Mouse (Mus musculus): ENCODE measurements at regions not wholly inside any gene's neighbourhood (a gene's known extent, or its start where the extent isn't known, plus 50 kb on each side); places are given as distances from the start of the nearest gene placed in this dataset.

GRCm38 (mm10) chr8:87137412-87137811 is 252.4 kb upstream of the N4bp1 start:
- Histone ChIP-seq H3K79me2 (replicated peaks; ENCODE audit: control insufficient read depth, extremely low read depth, insufficient read depth, poor library complexity, severe bottlenecking) (no peaks in the 10 kb centered on the region), H3K27me3 (replicated peaks) (no peaks in the 10 kb centered on the region), H3K9me3 (replicated peaks; ENCODE audit: low read length) (peaks cover 5% of the 10 kb centered on the region), H3K36me3 (replicated peaks in 1 of 2; ENCODE audit: control insufficient read depth in 1 of 2, insufficient read depth in 1 of 2, low read length in 1 of 2) (no peaks in the 10 kb centered on the region), H3K9ac (ENCODE audit: insufficient read depth, low read depth) (no peak overlapping the region), H3K4me1 (ENCODE audit: control insufficient read depth in 1 of 2, insufficient read depth in 2 of 2) (peaks cover 5 to 30% of the 10 kb centered on the region in 2 experiments), H3K27ac (ENCODE audit: insufficient read depth, low read depth) (no peak overlapping the region), H3K4me2 (ENCODE audit: insufficient read depth, low read depth, poor library complexity, severe bottlenecking) (no peak overlapping the region), H3K4me3 (replicated peaks in 1 of 3; ENCODE audit: low read depth in 2 of 3, low read length in 2 of 3, poor library complexity in 1 of 3) (no peak overlapping the region)
- TF ChIP-seq ETS1 (conservative IDR thresholded peaks at IDR 0.05; ENCODE audit: low read depth, low read length) (peak; percentile 78), BHLHE40 (IDR thresholded peaks at IDR 0.05; ENCODE audit: low read depth, low read length) (peak; percentile 94), MXI1 (IDR thresholded peaks at IDR 0.05; ENCODE audit: low read depth, low read length) (no peak), KAT2A (IDR thresholded peaks at IDR 0.05; ENCODE audit: insufficient replicate concordance, low read length) (0 out of 2 replicates have a peak, but pooled peaks have one; percentile 17), IRF4 (IDR thresholded peaks at IDR 0.05; ENCODE audit: low read depth, low read length) (0 out of 2 replicates have a peak, but pooled peaks have one; percentile 34), MAFK (IDR thresholded peaks at IDR 0.05; ENCODE audit: insufficient replicate concordance, low read length) (0 out of 2 replicates have a peak, but pooled peaks have one; percentile 57), E2F4 (IDR thresholded peaks at IDR 0.05; ENCODE audit: insufficient replicate concordance, low read depth, low read length) (no peak), CHD1 (IDR thresholded peaks at IDR 0.05; ENCODE audit: low read depth, low read length) (no peak), ZC3H11A (IDR thresholded peaks at IDR 0.05; ENCODE audit: low read depth, low read length) (no peak), USF2 (conservative IDR thresholded peaks at IDR 0.05; ENCODE audit: low read depth, low read length) (no peak), MYC (IDR thresholded peaks at IDR 0.05; ENCODE audit: low read depth, low read length) (no peak), ZKSCAN1 (IDR thresholded peaks at IDR 0.05; ENCODE audit: borderline replicate concordance, low read depth, low read length) (no peak), JUND (conservative IDR thresholded peaks at IDR 0.05; ENCODE audit: low read depth, low read length) (peak; percentile 49; the same call in 1 of the 2 replicates), TCF12 (IDR thresholded peaks at IDR 0.05; ENCODE audit: low read depth, low read length) (peak; percentile 86), NRF1 (IDR thresholded peaks at IDR 0.05; ENCODE audit: low read depth, low read length) (no peak), MAX (IDR thresholded peaks at IDR 0.05; ENCODE audit: low read length) (no peak), RAD21 (IDR thresholded peaks at IDR 0.05; ENCODE audit: low read depth, low read length) (no peak; the same call in 1 of the 2 replicates), MAZ (IDR thresholded peaks at IDR 0.05; ENCODE audit: low read depth, low read length) (no peak), UBTF (IDR thresholded peaks at IDR 0.05; ENCODE audit: low read depth, low read length) (no peak), HCFC1 (IDR thresholded peaks at IDR 0.05; ENCODE audit: low read depth, low read length) (no peak), JUN (IDR thresholded peaks at IDR 0.05; ENCODE audit: insufficient read depth, low read depth, low read length) (no peak), RCOR1 (conservative IDR thresholded peaks at IDR 0.05; ENCODE audit: low read depth, low read length) (0 out of 2 replicates have a peak, but pooled peaks have one; percentile 31), MEF2A (IDR thresholded peaks at IDR 0.05; ENCODE audit: borderline replicate concordance, low read depth, low read length) (peak; percentile 60; the same call in 1 of the 2 replicates), POLR2A (IDR thresholded peaks at IDR 0.05; ENCODE audit: low read depth, low read length) (no peak), CHD2 (IDR thresholded peaks at IDR 0.05; ENCODE audit: low read length) (no peak), CTCF (conservative IDR thresholded peaks at IDR 0.05 in 1 of 2, IDR thresholded peaks at IDR 0.05 in 1 of 2; ENCODE audit: low read depth in 2 of 2, low read length in 2 of 2) (no peak), EP300 (IDR thresholded peaks at IDR 0.05; ENCODE audit: low read length) (peak; percentile 85), SIN3A (IDR thresholded peaks at IDR 0.05; ENCODE audit: low read length) (peak; percentile 44; the same call in 1 of the 2 replicates), ZMIZ1 (IDR thresholded peaks at IDR 0.05; ENCODE audit: low read depth, low read length) (no peak), SMC3 (IDR thresholded peaks at IDR 0.05; ENCODE audit: low read depth, low read length) (no peak), NELFE (IDR thresholded peaks at IDR 0.05; ENCODE audit: low read depth, low read length) (no peak), ELF1 (IDR thresholded peaks at IDR 0.05; ENCODE audit: low read depth, low read length) (no peak), TBP (conservative IDR thresholded peaks at IDR 0.05; ENCODE audit: low read depth, low read length) (no peak), USF1 (IDR thresholded peaks at IDR 0.05; ENCODE audit: low read depth, low read length) (no peak), ZNF384 (IDR thresholded peaks at IDR 0.05; ENCODE audit: low read depth, low read length) (no peak), PAX5 (IDR thresholded peaks at IDR 0.05; ENCODE audit: low read length) (no peak), POLR2AphosphoS2 (IDR thresholded peaks at IDR 0.05; ENCODE audit: low read depth, low read length) (no peak), GABPA (IDR thresholded peaks at IDR 0.05; ENCODE audit: insufficient replicate concordance, low read depth, low read length) (no peak)
- in situ Hi-C loops (cut with MboI; ENCODE audit: low pct_ligation_motif_present, low pct_unique_long_range_greater_than_20kb, low sequenced_read_pairs): no loop called here
- dilution Hi-C loops (cut with MboI; ENCODE audit: extremely low pct_ligation_motif_present, extremely low pct_unique_long_range_greater_than_20kb, low sequenced_read_pairs): no loop called here
- peak; percentile 84 for DNase-seq (ENCODE audit: extremely low read depth)
